Comparison of ENCODE assay signal across 8 mouse cellular contexts in genomic region chr16:38341396-38342324, GRCm38 (mm10). TPM values are rescaled to one million over a fixed set of nuclear protein-coding genes. Genes with fewer than 3 reads are reported as not detected.
DNase-seq lines count a peak whose midpoint lies in the region; ATAC-seq and TF ChIP-seq lines count a peak whose summit lies in the region.

Maats1 (minus strand) TSS chr16:38342143.

- H3K36me3 ChIP-seq in hindbrain, embryonic 14.5 days (replicated peaks; ENCODE audit: control insufficient read depth, insufficient read depth), result no peaks in the 10 kb centered on the region

- no peak for TF ChIP-seq POLR2A in cortical plate, adult 2 months (IDR thresholded peaks at IDR 0.05; ENCODE audit: extremely low read depth, insufficient read depth, low read length)

- H3K4me3 ChIP-seq in cortical plate, adult 2 months (ENCODE audit: insufficient read depth, low read length), result peak within 1 kb of the TSS; percentile 30
- peak within 1 kb of the TSS; percentile 35 for H3K4me3 ChIP-seq in hindbrain, embryonic 14.5 days (replicated peaks; ENCODE audit: low read length)

- no peak within 1 kb of the TSS for H3K27ac ChIP-seq in cortical plate, adult 2 months (ENCODE audit: insufficient read depth, low read length)
- no peak within 1 kb of the TSS for H3K27ac ChIP-seq in hindbrain, embryonic 14.5 days

- H3K27me3 ChIP-seq in hindbrain, embryonic 14.5 days (ENCODE audit: control insufficient read depth, insufficient read depth, low read length), result no peaks in the 10 kb centered on the region

- 10% methylated on average over 30 of the region's 30 CpGs for WGBS in hindbrain, embryonic 14.5 days

- peak within 1 kb of the TSS; percentile 65 for H3K4me2 ChIP-seq in hindbrain, embryonic 14.5 days (replicated peaks)

- H3K9me3 ChIP-seq in hindbrain, embryonic 14.5 days (ENCODE audit: control insufficient read depth, low read length), result no peaks in the 10 kb centered on the region

- no peaks in the 10 kb centered on the region for H3K4me1 ChIP-seq in cortical plate, adult 2 months (ENCODE audit: control insufficient read depth, insufficient read depth, low read length)
- H3K4me1 ChIP-seq in hindbrain, embryonic 14.5 days (replicated peaks; ENCODE audit: control insufficient read depth, insufficient read depth, low read length), result no peaks in the 10 kb centered on the region; the same call in 1 of the 2 replicates

- H3K9ac ChIP-seq in hindbrain, embryonic 14.5 days, result peak within 1 kb of the TSS; percentile 60

- TF ChIP-seq CTCF in cortical plate, adult 2 months (IDR thresholded peaks at IDR 0.05; ENCODE audit: extremely low read depth, insufficient read depth, low read length), result no peak

- peak; percentile 89 for ATAC-seq in hindbrain, embryonic 14.5 days (ENCODE audit: low FRiP score)

- peak; percentile 78 to 93 for DNase-seq in adrenal gland, adult (ENCODE audit: inconsistent age in 2 of 2, low spot score in 1 of 2)
- DNase-seq in gastrocnemius, adult 18-20 months (ENCODE audit: low spot score), result peak; percentile 72
- DNase-seq in hindbrain, embryonic 14.5 days (ENCODE audit: low spot score), result peak; percentile 72
- DNase-seq in left cerebral cortex, adult 11 months (ENCODE audit: low spot score), result peak; percentile 55
- DNase-seq in lung, postnatal 14 days, result peak; percentile 82
- peak; percentile 68 for DNase-seq in ovary, postnatal 14 days (ENCODE audit: low spot score)
- peak; percentile 44 to 52 for DNase-seq in thymus, postnatal 36 days

RNA-seq across cellular contexts. Expression of gene Maats1, which starts in this region (rescaled TPM):
- polyA plus RNA-seq in cortical plate, adult 2 months (2012; rRNA removed), result 0.96 and 1.2 TPM in 2 replicates
- not detected for total RNA-seq in gastrocnemius, adult 18-20 months (2021)
- polyA plus RNA-seq in hindbrain, embryonic 14.5 days (2014; fragmentation: Nextera tagmentation; extraction: Ambion mirVana), result 1.2 and 1.5 TPM in 2 replicates

Comparison
In these comparisons a context has a peak if more than half of its experiments do, and no peak if none do; other contexts are left out.
1. Peak in DNase-seq in gastrocnemius, adult 18-20 months; RNA of the gene not detected or under 1 TPM.